Mouse (Mus musculus) forelimb bud, embryonic 11.5 days (tissue): ENCODE results near the gene Klk1b21.
"Not testable (repeated sequence)": the region's sequence is repeated elsewhere in the genome, so short reads cannot be mapped to it uniquely, and the experiment has no call there.

Experiments used
- DNase-seq: peaks from one replicate; pipeline ENCODE4 v3.0.0-alpha.2; 2012; ENCODE audit warnings: low read depth, low spot score

Gene Klk1b21

DNA sequence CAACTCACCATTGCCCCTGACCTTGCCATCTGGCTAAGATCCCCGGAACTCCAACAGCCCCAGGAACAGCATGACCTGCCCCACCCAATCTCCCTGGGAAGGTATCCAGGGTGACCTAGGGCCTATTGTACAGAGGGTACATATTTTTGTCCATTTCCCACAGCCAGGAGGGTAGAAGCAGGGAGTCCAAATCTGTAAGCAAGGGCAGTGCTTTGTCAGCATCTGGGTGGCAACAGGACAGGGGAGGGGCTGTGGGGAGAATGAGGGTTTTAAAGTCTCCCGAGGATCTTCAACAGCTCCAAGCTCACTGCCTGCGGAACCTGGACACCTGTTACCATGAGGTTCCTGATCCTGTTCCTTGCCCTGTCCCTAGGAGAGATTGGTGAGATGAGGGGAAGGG is at the start of gene Klk1b21:
TSS of gene Klk1b21 (plus strand) at position 301 of the 400 bp plus-strand sequence.
- not testable (repeated sequence) for DNase-seq

DNA sequence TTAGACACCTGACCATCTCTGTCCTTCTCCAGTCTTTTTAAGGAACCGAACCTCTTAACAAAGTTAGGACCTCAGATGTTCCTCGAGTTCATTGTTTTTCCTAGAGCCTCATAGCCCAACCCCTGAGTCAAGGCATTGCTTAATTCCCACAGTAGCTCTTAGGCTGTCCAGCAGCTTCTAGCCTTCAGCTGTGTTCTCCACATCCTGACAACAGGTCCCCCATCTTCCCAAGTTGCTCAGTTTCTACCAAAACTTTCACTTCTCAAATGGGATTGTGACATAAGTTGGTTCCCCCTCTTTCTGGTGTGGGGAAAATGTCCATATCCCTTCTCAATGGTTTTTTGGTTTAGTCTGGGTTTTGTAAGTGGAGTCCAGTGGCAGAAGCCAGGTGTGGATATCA is 30.0 kb upstream of the Klk1b21 start:
- DNase-seq = no peak

DNA sequence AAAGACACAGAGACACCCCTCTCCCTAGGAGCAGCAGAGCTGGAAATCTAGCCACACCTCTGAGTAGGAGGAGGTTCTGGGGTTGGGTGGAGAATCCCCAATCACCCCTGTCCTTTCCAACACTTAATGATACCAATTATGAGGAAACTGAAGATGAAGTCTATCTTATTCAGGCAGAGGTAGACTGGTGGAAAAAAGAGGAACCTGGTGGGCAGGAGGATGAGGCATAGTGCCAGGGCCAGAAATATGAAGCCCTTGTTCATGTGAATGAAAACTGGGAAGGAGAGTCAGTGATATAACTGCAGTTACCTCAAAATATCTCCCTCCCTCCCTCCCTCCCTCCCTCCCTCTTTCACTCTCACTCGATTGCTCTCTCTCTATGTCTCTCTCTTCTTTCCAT is 24.4 kb upstream of the Klk1b21 start:
- DNase-seq = no peak

DNA sequence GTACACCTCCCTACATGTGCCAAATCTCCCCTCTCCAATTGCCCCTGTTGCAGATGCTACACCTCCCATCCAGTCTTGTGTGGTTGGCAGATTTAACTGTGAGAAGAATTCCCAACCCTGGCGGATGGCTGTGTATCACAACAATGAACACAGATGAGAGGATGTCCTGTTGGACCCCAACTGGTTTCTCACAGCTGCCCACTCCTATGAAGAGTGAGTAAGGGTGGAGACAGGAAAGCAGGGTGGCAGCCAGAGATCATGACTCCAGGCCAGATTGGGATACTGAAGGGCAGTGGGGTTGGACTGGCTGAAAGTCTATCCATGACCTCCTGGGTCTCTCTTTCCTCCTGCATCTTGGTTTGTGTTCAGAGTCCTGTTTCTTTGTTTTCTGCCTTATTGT is 6.0 kb upstream of the Klk1b21 start:
- DNase-seq = no peak

DNA sequence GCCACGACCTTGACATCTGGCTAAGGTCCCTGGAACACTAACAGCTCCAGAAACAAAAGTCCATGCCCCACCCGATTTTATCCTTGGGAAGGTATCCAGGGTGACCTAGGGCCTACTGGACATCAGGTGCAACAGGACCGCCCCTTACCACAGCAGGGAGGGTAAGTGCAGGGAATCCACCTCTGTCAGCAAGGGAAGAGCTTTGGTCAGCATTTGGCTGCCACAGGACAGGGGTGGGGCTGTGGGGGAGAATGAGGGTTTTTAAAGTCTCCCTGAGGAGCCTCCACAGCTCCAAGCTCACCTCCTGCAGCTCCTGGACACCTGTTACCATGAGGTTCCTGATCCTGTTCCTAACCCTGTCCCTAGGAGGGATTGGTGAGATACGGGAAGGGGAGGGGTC is 10.2 kb downstream of the Klk1b21 start, which contains the start of gene Klk1b22:
TSS of gene Klk1b22 (plus strand) at position 301 of the 400 bp plus-strand sequence.
- no peak for DNase-seq

DNA sequence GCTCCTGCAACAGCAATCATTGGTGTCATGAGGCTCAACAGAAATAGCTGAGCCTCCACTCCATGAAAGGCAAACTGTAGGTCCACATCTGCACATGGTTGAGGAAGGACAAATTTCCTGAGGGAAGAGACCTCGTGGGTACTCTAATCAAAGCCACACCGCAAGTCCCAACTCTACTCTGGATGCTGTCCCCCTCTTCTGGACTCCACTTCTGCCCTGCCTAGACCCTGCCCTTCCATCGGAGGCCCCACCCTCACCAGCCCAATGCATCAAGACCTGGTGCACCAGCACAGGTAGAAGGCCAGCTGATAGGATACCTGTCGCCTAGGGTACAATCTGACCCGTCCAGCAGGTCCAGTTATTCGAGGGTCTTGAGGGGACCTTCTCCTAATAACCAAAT is 21.3 kb downstream of the Klk1b21 start:
- DNase-seq = no peak

DNA sequence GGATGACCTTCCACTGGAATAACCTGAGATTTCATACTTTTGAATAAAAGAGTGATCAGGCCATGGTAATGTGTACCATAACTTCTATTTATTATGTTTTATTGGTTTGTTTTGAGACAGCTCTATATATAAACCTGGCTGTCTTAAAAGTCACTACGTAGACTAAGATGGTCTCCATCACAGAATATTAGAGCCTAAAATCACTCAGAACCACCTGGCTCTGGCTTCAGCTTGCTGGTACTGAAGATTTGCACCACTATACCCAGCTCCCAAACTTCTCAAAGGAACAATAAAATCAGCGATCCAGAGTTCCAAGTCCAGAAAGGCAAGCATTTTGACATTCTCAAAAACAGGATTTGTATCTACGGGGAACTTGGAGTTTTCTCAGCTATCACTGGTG is 34.3 kb downstream of the Klk1b21 start, which contains the start of gene Klk1b16:
TSS of gene Klk1b16 (plus strand) at position 301 of the 400 bp plus-strand sequence.
- DNase-seq = no peak
